Mouse (Mus musculus): Measurements from ENCODE around the gene Wdr18. TPM values are rescaled to one million over a fixed set of nuclear protein-coding genes. Genes with fewer than 3 reads are reported as not detected.

Gene Wdr18
- total RNA-seq, 1 experiment from 2014 or later: 36.6 TPM

- no peak for DNase-seq
These were observed 17.4 kb downstream of the Wdr18 start for GRCm38 (mm10) chr10:79977324-79977723.

GRCm38 (mm10) chr10:79978061-79978460 is 18.1 kb downstream of the Wdr18 start:
- no peak for DNase-seq

- no peak for DNase-seq
These were observed 19.6 kb downstream of the Wdr18 start for GRCm38 (mm10) chr10:79979401-79980155.

GRCm38 (mm10) chr10:79983205-79983604 is 23.3 kb downstream of the Wdr18 start:
- DNase-seq: peak; percentile 37

GRCm38 (mm10) chr10:79983670-79984069 is 23.7 kb downstream of the Wdr18 start:
- peak; percentile 76 for DNase-seq

- peak; percentile 94 for DNase-seq
These were observed 24.4 kb downstream of the Wdr18 start, which contains the start of gene Tmem259 for GRCm38 (mm10) chr10:79984195-79984816. TSS of gene Tmem259 (minus strand) at chr10:79984330.

- DNase-seq: peak; percentile 96
These were observed 24.9 kb downstream of the Wdr18 start for GRCm38 (mm10) chr10:79984871-79985270.

GRCm38 (mm10) chr10:79985334-79986231 is 25.6 kb downstream of the Wdr18 start:
- peak; percentile 75 for DNase-seq

- DNase-seq: peak; percentile 83
These were observed 26.4 kb downstream of the Wdr18 start for GRCm38 (mm10) chr10:79986232-79986878.

GRCm38 (mm10) chr10:79986963-79987362 is 27.0 kb downstream of the Wdr18 start:
- peak; percentile 92 for DNase-seq

- DNase-seq: no peak
These were observed 28.0 kb downstream of the Wdr18 start for GRCm38 (mm10) chr10:79987771-79988505.

GRCm38 (mm10) chr10:79988506-79989271 is 28.7 kb downstream of the Wdr18 start, which contains the start of gene Cnn2:
TSS of gene Cnn2 (plus strand) at chr10:79988584.
- peak; percentile 65 for DNase-seq

GRCm38 (mm10) chr10:79989272-79989786 is 29.4 kb downstream of the Wdr18 start:
- DNase-seq: no peak

- no peak for DNase-seq
These were observed 29.9 kb downstream of the Wdr18 start for GRCm38 (mm10) chr10:79989870-79990269.

GRCm38 (mm10) chr10:79991099-79991498 is 31.1 kb downstream of the Wdr18 start:
- no peak for DNase-seq

- DNase-seq: no peak
These were observed 31.6 kb downstream of the Wdr18 start for GRCm38 (mm10) chr10:79991548-79991947.

GRCm38 (mm10) chr10:79994397-79995115 is 34.6 kb downstream of the Wdr18 start:
- DNase-seq: peak; percentile 51

GRCm38 (mm10) chr10:79995636-79996035 is 35.7 kb downstream of the Wdr18 start:
- DNase-seq: no peak

GRCm38 (mm10) chr10:79996272-79997033 is 36.5 kb downstream of the Wdr18 start, which contains the start of gene Abca7:
TSS of gene Abca7 (plus strand) at chr10:79996494.
- DNase-seq: peak; percentile 99

Data from adrenal gland, postnatal 14 days (tissue).